Mouse (Mus musculus) neutrophil, adult 5-6 weeks (primary cell): Measurements from ENCODE around the gene Phactr1. TPM values are rescaled to one million over a fixed set of nuclear protein-coding genes. Genes with fewer than 3 reads are reported as not detected.

Experiments
- ATAC-seq: fragments of 151-379, 151-347 bp; 2 replicates; pipeline ENCODE4 v1.8.0; 2017; ENCODE audit warnings: mild to moderate bottlenecking, moderate TSS enrichment; ENCODE audit not compliant: insufficient number of reproducible peaks, poor library complexity, low FRiP score, severe bottlenecking; ENCODE audit errors: extremely low read depth
- total RNA-seq: library from RNA; stranded (forward); fragments of 200-1000 nt; gene quantifications from 2 replicates; pipeline ENCODE4 v1.2.3, GENCODE M21; 2017

The Phactr1 gene
- total RNA-seq, 1 experiment from 2014 or later: not detected

GRCm38 (mm10) chr13:43131741-43132191 lies 451.3 kb downstream of the Phactr1 start:
- ATAC-seq: no peak

- no peak for ATAC-seq
Observed at GRCm38 (mm10) chr13:43132859-43133258, 452.4 kb downstream of the Phactr1 start.

GRCm38 (mm10) chr13:43133400-43133799 lies 453.0 kb downstream of the Phactr1 start:
- ATAC-seq: no peak

- no peak for ATAC-seq
Observed at GRCm38 (mm10) chr13:43134468-43134867, 454.0 kb downstream of the Phactr1 start.

GRCm38 (mm10) chr13:43144720-43145418 lies 464.4 kb downstream of the Phactr1 start:
- ATAC-seq: no peak

GRCm38 (mm10) chr13:43146515-43147258 lies 466.3 kb downstream of the Phactr1 start:
- ATAC-seq: no peak

- no peak for ATAC-seq
Observed at GRCm38 (mm10) chr13:43148692-43149091, 468.3 kb downstream of the Phactr1 start.

- ATAC-seq: no peak
Observed at GRCm38 (mm10) chr13:43149661-43150060, 469.2 kb downstream of the Phactr1 start.

- ATAC-seq: no peak
Observed at GRCm38 (mm10) chr13:43152005-43152520, 471.6 kb downstream of the Phactr1 start.

GRCm38 (mm10) chr13:43157370-43157769 lies 476.9 kb downstream of the Phactr1 start:
- ATAC-seq: no peak

- no peak for ATAC-seq
Observed at GRCm38 (mm10) chr13:43158281-43158680, 477.9 kb downstream of the Phactr1 start.

GRCm38 (mm10) chr13:43159429-43159828 lies 479.0 kb downstream of the Phactr1 start:
- ATAC-seq: no peak

- ATAC-seq: no peak
Observed at GRCm38 (mm10) chr13:43167721-43168120, 487.3 kb downstream of the Phactr1 start.

GRCm38 (mm10) chr13:43171020-43171710 lies 490.7 kb downstream of the Phactr1 start, which contains the start of gene Tbc1d7:
Tbc1d7 (minus strand) TSS chr13:43171501.
- ATAC-seq: peak; percentile 96

- no peak for ATAC-seq
Observed at GRCm38 (mm10) chr13:43172036-43172713, 491.8 kb downstream of the Phactr1 start.

GRCm38 (mm10) chr13:43173262-43173661 lies 492.8 kb downstream of the Phactr1 start:
- peak; percentile 55 for ATAC-seq

GRCm38 (mm10) chr13:43176676-43177075 lies 496.3 kb downstream of the Phactr1 start:
- ATAC-seq: no peak

- ATAC-seq: no peak
Observed at GRCm38 (mm10) chr13:43177317-43177716, 496.9 kb downstream of the Phactr1 start.

GRCm38 (mm10) chr13:43181104-43181503 lies 500.7 kb downstream of the Phactr1 start:
- ATAC-seq: no peak
